Mouse (Mus musculus) heart, postnatal 10 days (tissue): ENCODE measurements at regions not wholly inside any gene's neighbourhood (a gene's known extent, or its start where the extent isn't known, plus 50 kb on each side); places are given as distances from the start of the nearest gene placed in this dataset.
A peak's percentile ranks its signal among the peaks of the same experiment; 100 is the strongest.

Experiments used
- DNase-seq, 2 experiments: peaks; one replicate each; pipeline ENCODE4 v3.0.0; 2021
- intact Hi-C: fragments of 180-260 bp; cut with DNase I; formaldehyde crosslinking; loops from one replicate; pipeline ENCODE4 v1.15.1; 2025

GRCm38 (mm10) chr4:82234443-82234842 lies 471.1 kb downstream of the Nfib start:
- no peak for DNase-seq
- intact Hi-C loops, result no loop called here

DNA sequence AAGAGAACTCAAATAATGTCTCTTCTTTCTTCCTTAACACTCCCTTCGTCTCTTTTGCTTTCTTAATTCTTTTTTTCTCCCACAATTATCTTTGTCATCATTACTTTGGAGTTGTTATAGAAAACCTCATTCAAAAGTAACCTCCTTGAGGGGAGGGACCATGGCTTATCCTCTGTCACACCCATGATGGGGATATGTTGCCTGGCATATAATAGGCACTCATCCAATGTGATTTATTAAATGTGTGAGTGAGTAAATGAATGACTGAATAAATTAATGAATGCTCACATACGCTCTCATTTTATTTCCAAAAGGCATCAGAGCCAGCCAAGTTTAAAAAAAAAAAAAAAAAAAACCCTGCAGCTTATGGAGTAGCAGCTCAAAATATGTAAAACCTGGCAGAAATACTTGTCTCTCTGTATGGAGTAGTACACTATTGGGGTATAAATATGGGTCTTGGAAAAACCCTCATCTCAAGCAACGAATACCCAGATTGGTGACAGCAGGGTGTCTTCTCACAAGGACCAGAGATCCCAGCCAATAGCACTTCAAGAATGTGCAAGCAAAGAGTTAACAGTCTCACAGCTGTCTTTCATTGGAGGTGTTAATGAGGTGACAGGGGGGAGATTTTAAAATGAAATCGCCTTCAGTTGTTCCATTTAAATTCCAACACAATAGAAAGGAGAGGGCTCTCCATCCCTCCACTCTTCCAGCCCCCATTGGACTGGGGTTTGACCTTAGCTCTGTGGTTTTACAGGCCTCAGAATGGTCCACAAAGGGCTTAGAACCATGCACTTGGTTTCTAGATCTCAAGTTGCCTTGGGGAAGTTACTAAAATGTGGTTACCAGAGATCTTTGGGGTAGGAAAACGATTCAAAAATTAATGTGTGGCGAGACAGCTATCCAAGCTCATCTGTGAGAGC lies 479.1 kb downstream of the Nfib start:
- intact Hi-C loops, result no loop called here
- no peak for DNase-seq

- DNase-seq, result no peak
- intact Hi-C loops, result no loop called here
Observed at GRCm38 (mm10) chr4:82220724-82221123, 484.8 kb downstream of the Nfib start.

DNA sequence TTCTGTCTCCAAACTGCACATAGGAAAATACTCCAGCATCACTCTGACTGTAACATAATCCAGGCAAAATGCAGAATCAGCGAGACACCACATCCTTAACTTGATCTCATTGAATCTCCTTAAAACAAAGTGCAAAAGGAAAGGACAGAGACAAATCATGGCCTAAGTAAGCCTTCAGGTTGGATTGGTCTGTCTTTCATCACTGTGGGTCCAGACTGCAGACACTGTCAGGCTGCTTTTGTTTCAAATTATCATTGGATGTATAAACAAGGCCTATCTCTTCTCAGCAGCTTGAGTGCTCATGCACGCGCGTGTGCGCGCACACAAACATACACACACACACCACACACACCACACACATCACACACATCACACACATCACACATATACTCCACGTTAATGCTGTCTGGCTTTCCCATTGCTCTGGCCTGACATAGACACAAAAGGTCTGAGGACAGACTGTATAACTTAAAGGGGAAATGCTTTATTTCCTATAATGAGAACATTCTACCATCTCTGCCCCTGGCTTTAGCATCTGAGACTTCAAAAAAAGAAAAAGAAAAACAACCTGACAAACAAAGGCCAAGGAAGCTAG lies 485.3 kb downstream of the Nfib start:
- DNase-seq, result no peak
- intact Hi-C loops, result no loop called here

DNA sequence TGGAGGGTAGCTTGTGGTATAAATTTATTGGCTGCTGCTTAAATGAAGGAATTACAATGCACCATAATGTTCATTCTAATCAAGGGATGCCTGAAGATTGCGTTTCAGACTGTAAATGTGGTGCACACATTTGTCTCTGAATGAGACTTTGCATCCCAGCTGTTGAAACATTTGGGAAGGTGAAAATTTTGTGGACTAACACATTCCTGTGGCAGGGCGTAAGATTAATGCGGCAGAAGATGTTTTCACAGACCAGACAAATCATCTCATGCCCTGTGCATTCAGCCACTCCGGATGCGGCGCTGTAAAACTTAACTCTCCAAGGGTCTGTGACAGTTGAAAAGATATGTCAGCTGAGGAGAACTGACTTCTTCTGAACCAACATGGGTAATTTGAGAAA lies 486.9 kb downstream of the Nfib start:
- intact Hi-C loops, result no loop called here
- no peak for DNase-seq

GRCm38 (mm10) chr4:82207031-82207430 lies 498.5 kb downstream of the Nfib start:
- no peak for DNase-seq
- intact Hi-C loops, result no loop called here

DNA sequence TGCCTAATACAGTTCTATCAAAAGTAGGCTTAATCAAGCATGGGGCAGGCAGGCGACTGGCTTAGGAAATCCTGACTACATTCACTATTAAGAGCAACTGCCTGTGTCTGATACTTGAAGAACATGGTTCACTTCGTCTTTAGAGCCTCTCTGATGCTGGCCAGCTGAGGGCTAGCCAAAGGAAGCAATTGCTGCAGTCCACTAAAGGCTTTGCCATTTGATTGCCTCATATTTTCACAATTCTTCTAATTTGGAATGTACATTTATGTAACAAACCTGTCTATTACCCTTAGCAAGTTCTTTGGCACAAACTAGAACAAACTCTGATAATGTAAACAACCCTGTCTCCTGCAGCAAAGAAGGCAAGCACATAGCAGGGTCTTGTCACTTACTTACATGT lies 505.2 kb downstream of the Nfib start:
- no peak for DNase-seq
- intact Hi-C loops, result no loop called here

DNA sequence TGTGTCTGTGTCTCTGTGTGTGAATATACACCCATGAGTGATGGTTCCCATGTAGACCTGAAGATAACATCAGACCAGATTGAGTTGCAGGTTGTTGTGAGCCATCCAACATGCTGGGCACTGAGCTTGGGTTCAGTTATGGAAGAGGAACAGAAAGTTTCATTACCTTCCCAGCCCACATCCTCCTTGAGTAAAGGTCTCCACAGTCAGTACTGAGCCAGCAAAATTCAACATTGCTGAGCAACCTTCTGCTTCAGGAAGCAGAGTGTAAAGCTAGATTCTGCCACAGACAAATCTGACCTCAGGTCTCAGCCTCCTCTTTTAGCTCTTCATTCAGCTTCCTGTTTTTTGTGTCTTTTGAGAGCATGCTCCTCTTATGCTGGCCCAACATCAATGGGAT lies 506.4 kb downstream of the Nfib start:
- intact Hi-C loops, result loop anchor here (5.0 kb wide), 1 partner anchor 62 kb away; no protein-coding TSS in a partner anchor

DNA sequence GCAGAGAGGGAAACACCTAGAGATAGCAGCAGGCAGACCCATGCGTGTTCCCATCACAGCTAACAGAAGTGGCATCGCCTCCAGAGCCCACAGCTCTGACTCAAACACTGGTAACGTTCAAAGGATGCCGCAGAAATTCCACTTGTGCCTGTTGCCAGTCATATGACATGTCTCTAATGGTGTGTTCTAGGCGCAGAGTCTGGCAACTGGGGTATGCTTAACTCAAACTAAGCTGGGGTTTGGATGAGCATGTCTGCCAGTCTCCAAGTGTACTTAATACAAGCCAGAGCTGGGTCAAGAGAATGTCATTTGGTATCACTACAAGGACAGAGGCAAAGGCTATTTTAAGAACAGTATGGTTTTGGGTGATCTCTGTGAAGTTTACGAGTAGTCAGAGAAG lies 507.9 kb downstream of the Nfib start:
- intact Hi-C loops, result loop anchor here (5.0 kb wide), 1 partner anchor 60 kb away; no protein-coding TSS in a partner anchor
- DNase-seq, result peak; percentile 51 to 60

More for the DNA sequence above, 506.4 kb downstream of the Nfib start:
- DNase-seq, result no peak

- intact Hi-C loops, result loop anchor here (5.0 kb wide), 1 partner anchor 59 kb away; no protein-coding TSS in a partner anchor
- DNase-seq, result no peak
Observed at GRCm38 (mm10) chr4:82196024-82196647, 509.4 kb downstream of the Nfib start.

DNA sequence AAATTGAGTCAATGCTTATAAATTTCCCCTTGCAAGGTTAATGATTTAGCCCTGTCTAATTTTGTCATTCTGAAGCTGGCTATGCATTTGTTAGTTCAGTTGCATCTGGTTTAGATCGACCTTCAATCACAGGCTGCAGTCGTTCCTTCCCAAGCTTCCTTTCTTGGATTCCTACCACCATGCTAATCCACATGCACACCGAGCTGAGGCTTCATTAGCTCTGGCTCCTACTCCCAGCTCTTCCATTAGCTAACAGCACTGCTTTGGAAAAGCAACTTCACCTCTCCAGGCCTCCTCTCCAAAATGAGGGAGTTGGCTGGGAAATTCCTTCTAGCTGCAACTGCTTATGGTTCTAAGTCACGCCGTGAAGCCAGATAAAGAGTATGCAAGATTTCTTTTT lies 511.6 kb downstream of the Nfib start:
- DNase-seq, result no peak
- intact Hi-C loops, result no loop called here

DNA sequence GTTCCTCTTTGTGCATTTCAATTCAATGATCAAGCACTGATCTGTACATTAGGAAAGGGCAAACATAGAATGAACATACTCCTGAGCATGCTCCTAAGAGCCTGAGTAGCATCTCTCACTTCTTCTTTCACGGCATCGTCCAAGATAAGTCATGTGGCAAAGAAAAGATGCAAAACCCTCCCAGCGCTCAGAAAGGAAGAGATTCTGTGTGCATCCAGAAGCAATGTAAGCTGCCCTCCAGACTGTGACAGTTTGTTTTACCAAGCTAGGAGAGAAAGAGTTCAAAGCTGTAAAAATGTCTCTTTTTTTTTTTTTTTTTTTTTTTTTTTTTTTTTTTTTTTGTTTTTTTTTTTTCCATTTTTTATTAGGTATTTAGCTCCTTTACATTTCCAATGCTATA lies 518.7 kb downstream of the Nfib start:
- intact Hi-C loops, result no loop called here
- no peak for DNase-seq

DNA sequence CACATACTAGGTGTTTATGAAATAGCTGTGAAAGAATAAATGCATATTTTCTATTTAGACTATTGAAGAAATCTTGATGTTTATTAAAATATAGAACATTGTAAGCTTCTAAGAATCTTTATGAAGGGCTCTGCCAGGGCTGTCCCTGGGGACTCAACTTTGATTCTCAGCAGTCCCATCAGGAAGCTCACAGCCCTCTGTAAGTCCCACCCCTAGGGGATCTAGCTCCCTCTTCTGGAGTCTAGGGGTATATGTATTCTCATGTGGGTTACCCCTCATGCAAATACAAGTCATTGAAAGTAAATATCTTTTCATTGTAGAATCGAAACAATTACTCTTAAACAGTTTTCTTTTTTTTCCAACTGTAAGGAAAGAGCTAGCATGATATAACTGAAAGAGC lies 521.6 kb downstream of the Nfib start:
- intact Hi-C loops, result no loop called here
- DNase-seq, result no peak

GRCm38 (mm10) chr4:82178112-82178511 lies 527.4 kb downstream of the Nfib start:
- intact Hi-C loops, result loop anchor here (10.0 kb wide), 1 partner anchor 1003 kb away; no protein-coding TSS in a partner anchor

GRCm38 (mm10) chr4:82176723-82177122 lies 528.8 kb downstream of the Nfib start:
- intact Hi-C loops, result loop anchor here (10.0 kb wide), 1 partner anchor 1002 kb away; no protein-coding TSS in a partner anchor
- DNase-seq, result no peak

More at GRCm38 (mm10) chr4:82178112-82178511, 527.4 kb downstream of the Nfib start:
- no peak for DNase-seq

- DNase-seq, result no peak
- intact Hi-C loops, result loop anchor here (10.0 kb wide), 1 partner anchor 999 kb away; no protein-coding TSS in a partner anchor
Observed at GRCm38 (mm10) chr4:82173461-82174085, 532.0 kb downstream of the Nfib start.

- DNase-seq, result no peak
- intact Hi-C loops, result loop anchor here (10.0 kb wide), 1 partner anchor 996 kb away; no protein-coding TSS in a partner anchor
Observed at GRCm38 (mm10) chr4:82170930-82171329, 534.6 kb downstream of the Nfib start.

DNA sequence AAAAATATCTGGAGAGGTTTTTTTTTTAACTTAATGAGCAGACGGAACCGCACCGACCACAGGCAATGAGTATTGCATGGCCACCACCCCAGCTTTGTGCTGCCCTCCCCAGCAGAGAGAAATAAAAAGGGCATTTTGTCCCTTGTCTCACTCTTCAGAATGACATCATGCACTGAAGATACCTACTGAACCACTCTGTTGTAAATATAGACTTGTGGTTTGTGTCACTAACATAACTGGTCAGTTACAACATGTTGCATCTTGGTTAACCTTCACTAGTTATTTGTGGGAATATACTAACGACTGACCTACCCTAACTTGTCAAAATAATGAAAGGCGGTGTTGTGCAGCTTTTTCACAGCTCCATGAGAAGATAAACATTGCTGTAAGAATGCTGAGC lies 537.5 kb downstream of the Nfib start:
- DNase-seq, result no peak
- intact Hi-C loops, result no loop called here

DNA sequence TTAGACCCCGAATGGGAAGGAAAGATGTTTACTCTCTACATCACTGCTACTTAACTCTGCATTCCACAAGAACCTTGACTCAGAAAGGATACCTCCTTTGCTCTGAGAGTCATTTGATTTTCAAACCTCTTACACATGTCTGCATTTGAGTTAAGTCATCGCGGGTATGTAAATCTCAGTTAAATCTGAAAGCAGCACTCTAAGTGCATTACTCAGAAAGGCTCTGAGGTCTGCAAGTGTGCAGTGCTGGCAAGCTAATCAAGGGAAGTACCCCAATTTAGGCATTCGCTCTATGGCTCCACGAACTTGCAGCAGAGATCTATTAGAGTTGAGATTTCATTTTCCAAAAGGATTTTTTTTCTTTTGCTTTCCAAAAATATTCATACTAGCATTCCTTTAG lies 538.2 kb downstream of the Nfib start:
- intact Hi-C loops, result no loop called here
- DNase-seq, result no peak

GRCm38 (mm10) chr4:82166826-82167225 lies 538.7 kb downstream of the Nfib start:
- intact Hi-C loops, result no loop called here
- DNase-seq, result no peak

DNA sequence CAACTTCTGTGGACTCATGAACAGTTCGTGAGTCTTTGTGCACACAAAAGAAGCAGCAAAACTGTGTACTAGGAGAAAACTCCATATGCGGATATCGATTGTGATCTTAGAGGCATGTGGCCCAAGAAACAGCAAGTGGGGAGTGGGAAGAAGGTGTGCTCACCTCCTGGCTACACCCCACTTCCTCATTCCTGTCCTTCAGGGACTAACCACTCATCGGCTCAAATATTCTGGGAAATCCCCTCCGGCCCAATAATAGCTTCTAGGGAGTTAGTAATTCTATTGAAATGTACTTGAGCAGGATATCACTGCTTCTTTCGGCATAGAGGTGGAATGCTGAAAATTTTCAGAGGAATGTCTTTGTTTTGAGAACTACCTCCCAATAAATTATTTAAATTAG lies 539.5 kb downstream of the Nfib start:
- intact Hi-C loops, result no loop called here
- DNase-seq, result no peak
